Mouse (Mus musculus) lung, postnatal 0 days (tissue): Measurements from ENCODE around the gene Sorbs1. TPM values are rescaled to one million over a fixed set of nuclear protein-coding genes. Genes with fewer than 3 reads are reported as not detected.

Experiments
- ATAC-seq: fragments of 200-750 bp; cut with Nextera tagmentation; 2 replicates; pipeline ENCODE4 v1.8.0; 2017; ENCODE audit warnings: moderate library complexity
- DNase-seq: peaks from one replicate; pipeline ENCODE4 v3.0.0-alpha.2; 2016; ENCODE audit warnings: low spot score
- H3K27ac ChIP-seq: fragments of 300-500 bp; sonication (generic); 2 replicates; pipeline ENCODE4 v1.5.1; 2014; ENCODE audit warnings: antibody characterized with exemption, mild to moderate bottlenecking, low read length, mixed read lengths
- H3K27me3 ChIP-seq: fragments of 300-500 bp; sonication (generic); replicated peaks from 2 replicates; pipeline ENCODE4 v1.6.1; 2014; ENCODE audit warnings: low read length, mixed read lengths; ENCODE audit not compliant: insufficient read depth
- H3K36me3 ChIP-seq: fragments of 300-500 bp; sonication (generic); 2 replicates; pipeline ENCODE4 v1.6.1; 2014; ENCODE audit warnings: low read length, mixed read lengths; ENCODE audit not compliant: insufficient read depth
- H3K4me1 ChIP-seq: fragments of 300-500 bp; sonication (generic); 2 replicates; pipeline ENCODE4 v1.6.1; 2014; ENCODE audit warnings: antibody characterized with exemption, low read depth, low read length, mixed read lengths; ENCODE audit not compliant: insufficient read depth
- H3K4me2 ChIP-seq: fragments of 300-500 bp; sonication (generic); replicated peaks from 2 replicates; pipeline ENCODE4 v1.6.1; 2014; ENCODE audit warnings: low read depth, mild to moderate bottlenecking, low read length, moderate library complexity, mixed read lengths
- H3K4me3 ChIP-seq: fragments of 300-500 bp; sonication (generic); 2 replicates; pipeline ENCODE4 v1.5.1; 2014; ENCODE audit warnings: low read depth, low read length
- H3K9ac ChIP-seq: fragments of 300-500 bp; sonication (generic); replicated peaks from 2 replicates; pipeline ENCODE4 v1.6.1; 2014; ENCODE audit warnings: low read depth, mild to moderate bottlenecking
- H3K9me3 ChIP-seq: fragments of 300-500 bp; sonication (generic); 2 replicates; pipeline ENCODE4 v1.6.1; 2016; ENCODE audit warnings: low read length, mixed read lengths
- CTCF ChIP-seq: IDR thresholded peaks from 2 replicates; pipeline ENCODE4 v1.5.1; 2016; ENCODE audit warnings: antibody characterized with exemption, mild to moderate bottlenecking
- EP300 ChIP-seq: IDR thresholded peaks from 2 replicates; pipeline ENCODE4 v1.6.1; 2016; ENCODE audit warnings: antibody characterized with exemption, mild to moderate bottlenecking, control low read depth
- WGBS: fragments of 180-500 bp; shearing (Covaris S2); extraction: QIAGEN DNeasy Blood & Tissue Kit; methylation state at CpG from one replicate; pipeline ENCODE4 v1.1.7; 2014; 5-methylcytosine and 5-hydroxymethylcytosine counted together
- polyA plus RNA-seq: library from polyadenylated mRNA; unstranded; fragments of >200 nt; fragmentation: Nextera tagmentation; extraction: Ambion mirVana; gene quantifications from 2 replicates; pipeline ENCODE4 v1.2.1, GENCODE M21; 2015

Sorbs1 gene
- polyA plus RNA-seq, 1 experiment from 2014 or later, result 36.4 TPM

GRCm38 (mm10) chr19:40511100-40511439, 2.5 kb downstream of the Sorbs1 start:
- no peaks in the 10 kb centered on the region for H3K27me3 ChIP-seq
- peak; percentile 14; the same call in 1 of the 2 replicates for ATAC-seq
- WGBS, result 51% methylated on average over 8 of the region's 8 CpGs
- H3K9me3 ChIP-seq, result no peaks in the 10 kb centered on the region
- TF ChIP-seq EP300 (peak; percentile 47; the same call in 1 of the 2 replicates), CTCF (no peak)
- no peaks in the 10 kb centered on the region for H3K36me3 ChIP-seq
- no peak overlapping the region for H3K9ac ChIP-seq
- H3K27ac ChIP-seq, result no peak overlapping the region
- H3K4me3 ChIP-seq, result no peak overlapping the region
- peak; percentile 75 for DNase-seq
- peaks cover 7% of the 10 kb centered on the region; the same call in 1 of the 2 replicates for H3K4me1 ChIP-seq
- H3K4me2 ChIP-seq, result peak overlapping the region; percentile 79; the same call in 1 of the 2 replicates

GRCm38 (mm10) chr19:40510387-40511099, 3.0 kb downstream of the Sorbs1 start:
- Histone ChIP-seq H3K27me3 (no peaks in the 10 kb centered on the region), H3K4me2 (peak overlapping the region; percentile 27; the same call in 1 of the 2 replicates), H3K9ac (no peak overlapping the region), H3K4me1 (peaks cover 7% of the 10 kb centered on the region; the same call in 1 of the 2 replicates), H3K27ac (peak overlapping the region; percentile 57; the same call in 1 of the 2 replicates), H3K4me3 (0 out of 2 replicates have a peak overlapping the region, but pooled peaks have one; percentile 1), H3K9me3 (no peaks in the 10 kb centered on the region), H3K36me3 (no peaks in the 10 kb centered on the region)
- WGBS, result 52% methylated on average over 13 of the region's 13 CpGs
- TF ChIP-seq CTCF, result no peak
- TF ChIP-seq EP300, result no peak
- no peak for ATAC-seq
- no peak for DNase-seq

GRCm38 (mm10) chr19:40509274-40509673, 4.3 kb downstream of the Sorbs1 start:
- Histone ChIP-seq H3K9ac (no peak overlapping the region), H3K9me3 (no peaks in the 10 kb centered on the region), H3K27ac (no peak overlapping the region), H3K4me3 (no peak overlapping the region), H3K4me2 (no peak overlapping the region), H3K27me3 (no peaks in the 10 kb centered on the region), H3K36me3 (no peaks in the 10 kb centered on the region), H3K4me1 (peaks cover 7% of the 10 kb centered on the region; the same call in 1 of the 2 replicates)
- TF ChIP-seq EP300 (peak; percentile 47; the same call in 1 of the 2 replicates), CTCF (peak; percentile 55)
- 63% methylated on average over 2 of the region's 2 CpGs for WGBS
- no peak for DNase-seq
- ATAC-seq, result no peak

- WGBS, result 26% methylated on average over 2 of the region's 2 CpGs
- no peaks in the 10 kb centered on the region for H3K36me3 ChIP-seq
- no peak for TF ChIP-seq CTCF
- no peak for TF ChIP-seq EP300
- H3K4me1 ChIP-seq, result peaks cover 7% of the 10 kb centered on the region; the same call in 1 of the 2 replicates
- no peak overlapping the region for H3K4me3 ChIP-seq
- H3K9me3 ChIP-seq, result no peaks in the 10 kb centered on the region
- DNase-seq, result peak; percentile 43
- no peak overlapping the region for H3K27ac ChIP-seq
- ATAC-seq, result no peak
- no peak overlapping the region for H3K9ac ChIP-seq
- no peak overlapping the region for H3K4me2 ChIP-seq
- no peaks in the 10 kb centered on the region for H3K27me3 ChIP-seq
These were observed 4.7 kb downstream of the Sorbs1 start for GRCm38 (mm10) chr19:40508851-40509250.

- DNase-seq (no peak), ATAC-seq (no peak)
- no peaks in the 10 kb centered on the region for H3K36me3 ChIP-seq
- H3K27ac ChIP-seq, result no peak overlapping the region
- 78% methylated on average over 3 of the region's 3 CpGs for WGBS
- H3K9ac ChIP-seq, result no peak overlapping the region
- no peak overlapping the region for H3K4me3 ChIP-seq
- no peaks in the 10 kb centered on the region for H3K9me3 ChIP-seq
- no peaks in the 10 kb centered on the region for H3K27me3 ChIP-seq
- peaks cover 6% of the 10 kb centered on the region; the same call in 1 of the 2 replicates for H3K4me1 ChIP-seq
- TF ChIP-seq CTCF, result no peak
- TF ChIP-seq EP300, result no peak
- no peak overlapping the region for H3K4me2 ChIP-seq
These were observed 6.6 kb downstream of the Sorbs1 start for GRCm38 (mm10) chr19:40506965-40507364.

GRCm38 (mm10) chr19:40504336-40504735, 9.2 kb downstream of the Sorbs1 start:
- Histone ChIP-seq H3K27ac (no peak overlapping the region), H3K4me2 (no peak overlapping the region), H3K27me3 (no peaks in the 10 kb centered on the region), H3K4me3 (no peak overlapping the region), H3K9me3 (no peaks in the 10 kb centered on the region), H3K9ac (no peak overlapping the region), H3K4me1 (0 out of 2 replicates have a peak, but pooled peaks cover 3% of the 10 kb centered on the region), H3K36me3 (no peaks in the 10 kb centered on the region)
- 61% methylated on average over 7 of the region's 7 CpGs for WGBS
- ATAC-seq (peak; percentile 43), DNase-seq (peak; percentile 25)
- TF ChIP-seq CTCF (no peak), EP300 (no peak)
